Mouse (Mus musculus) hindbrain, embryonic 13.5 days (tissue): ENCODE measurements around the gene Fsip1. TPM values are rescaled to one million over a fixed set of nuclear protein-coding genes. Genes with fewer than 3 reads are reported as not detected.

Source experiments
- ATAC-seq: fragments of 200-750 bp; cut with Nextera tagmentation; 2 replicates; pipeline ENCODE4 v1.8.0; 2017; ENCODE audit warnings: moderate TSS enrichment; ENCODE audit not compliant: low FRiP score
- H3K27ac ChIP-seq: fragments of 300-500 bp; sonication (generic); 2 replicates; pipeline ENCODE4 v1.5.1; 2015; ENCODE audit warnings: inconsistent platforms, mild to moderate bottlenecking, moderate library complexity
- H3K27me3 ChIP-seq: fragments of 300-500 bp; sonication (generic); 2 replicates; pipeline ENCODE4 v1.6.1; 2015; ENCODE audit warnings: mild to moderate bottlenecking, inconsistent platforms
- H3K36me3 ChIP-seq: fragments of 300-500 bp; sonication (generic); 2 replicates; pipeline ENCODE4 v1.6.1; 2015; ENCODE audit warnings: mild to moderate bottlenecking, inconsistent platforms
- H3K4me1 ChIP-seq: fragments of 300-500 bp; sonication (generic); replicated peaks from 2 replicates; pipeline ENCODE4 v1.6.1; 2015; ENCODE audit warnings: inconsistent platforms
- H3K4me2 ChIP-seq: fragments of 300-500 bp; sonication (generic); 2 replicates; pipeline ENCODE4 v1.6.1; 2015; ENCODE audit warnings: inconsistent platforms, mild to moderate bottlenecking, moderate library complexity
- H3K4me3 ChIP-seq: fragments of 300-500 bp; sonication (generic); 2 replicates; pipeline ENCODE4 v1.5.1; 2015; ENCODE audit warnings: mild to moderate bottlenecking, inconsistent platforms
- H3K9ac ChIP-seq: fragments of 300-500 bp; sonication (generic); 2 replicates; pipeline ENCODE4 v1.6.1; 2015; ENCODE audit warnings: mild to moderate bottlenecking, inconsistent platforms
- H3K9me3 ChIP-seq: fragments of 300-500 bp; sonication (generic); 2 replicates; pipeline ENCODE4 v1.6.1; 2016; ENCODE audit warnings: inconsistent platforms
- WGBS: fragments of 180-500 bp; shearing (Covaris S2); methylation state at CpG from one replicate; pipeline ENCODE4 v1.1.7; 2015; 5-methylcytosine and 5-hydroxymethylcytosine counted together
- microRNA-seq: library from miRNA; unstranded; fragments of <30 nt; microRNA quantifications from one replicate; pipeline ENCODE4, GENCODE M21; 2016
- polyA plus RNA-seq: library from polyadenylated mRNA; unstranded; fragments of >200 nt; fragmentation: Nextera tagmentation; extraction: Ambion mirVana; gene quantifications from 2 replicates; pipeline ENCODE4 v1.2.1, GENCODE M21; 2015

Fsip1 gene
- polyA plus RNA-seq, 1 experiment from 2014 or later = 3.2 TPM

- Histone ChIP-seq H3K9me3 (no peaks in the 10 kb centered on the region), H3K9ac (peak overlapping the region; percentile 71; the same call in 1 of the 2 replicates), H3K4me3 (peak overlapping the region; percentile 50), H3K4me2 (peak overlapping the region; percentile 85), H3K4me1 (peaks cover 26% of the 10 kb centered on the region), H3K27ac (no peak overlapping the region), H3K27me3 (peaks cover 29% of the 10 kb centered on the region), H3K36me3 (no peaks in the 10 kb centered on the region)
- peak; percentile 55 for ATAC-seq
- WGBS = 35% methylated on average over 17 of the region's 17 CpGs
Measured at GRCm38 (mm10) chr2:118110225-118110915, 146.4 kb downstream of the Fsip1 start.

GRCm38 (mm10) chr2:118102169-118102568 is 154.6 kb downstream of the Fsip1 start:
- Histone ChIP-seq H3K4me3 (no peak overlapping the region), H3K4me1 (no peaks in the 10 kb centered on the region), H3K36me3 (no peaks in the 10 kb centered on the region), H3K9ac (no peak overlapping the region), H3K27ac (no peak overlapping the region), H3K9me3 (no peaks in the 10 kb centered on the region), H3K27me3 (no peaks in the 10 kb centered on the region), H3K4me2 (no peak overlapping the region)
- ATAC-seq = no peak
- 53% methylated on average over 4 of the region's 4 CpGs for WGBS

GRCm38 (mm10) chr2:118099104-118099503 is 157.7 kb downstream of the Fsip1 start:
- WGBS = 76% methylated on average over 4 of the region's 4 CpGs
- no peak for ATAC-seq
- no peaks in the 10 kb centered on the region for H3K27me3 ChIP-seq

GRCm38 (mm10) chr2:118091226-118091625 is 165.5 kb downstream of the Fsip1 start:
- Histone ChIP-seq H3K9me3 (no peaks in the 10 kb centered on the region), H3K27ac (no peak overlapping the region), H3K4me3 (no peak overlapping the region), H3K9ac (no peak overlapping the region), H3K4me1 (no peaks in the 10 kb centered on the region), H3K36me3 (no peaks in the 10 kb centered on the region), H3K4me2 (no peak overlapping the region), H3K27me3 (no peaks in the 10 kb centered on the region)
- 92% methylated on average over 5 of the region's 5 CpGs for WGBS
- ATAC-seq = no peak

More at GRCm38 (mm10) chr2:118099104-118099503, 157.7 kb downstream of the Fsip1 start:
- H3K36me3 ChIP-seq = no peaks in the 10 kb centered on the region
- no peak overlapping the region for H3K4me3 ChIP-seq
- no peak overlapping the region for H3K4me2 ChIP-seq
- H3K27ac ChIP-seq = no peak overlapping the region
- H3K4me1 ChIP-seq = no peaks in the 10 kb centered on the region
- no peaks in the 10 kb centered on the region for H3K9me3 ChIP-seq
- H3K9ac ChIP-seq = no peak overlapping the region

- Histone ChIP-seq H3K4me1 (no peaks in the 10 kb centered on the region), H3K36me3 (no peaks in the 10 kb centered on the region), H3K9ac (no peak overlapping the region), H3K27ac (no peak overlapping the region), H3K9me3 (no peaks in the 10 kb centered on the region), H3K27me3 (no peaks in the 10 kb centered on the region), H3K4me3 (no peak overlapping the region), H3K4me2 (no peak overlapping the region)
- 71% methylated on average over 10 of the region's 10 CpGs for WGBS
- ATAC-seq = no peak
Measured at GRCm38 (mm10) chr2:118087044-118087726, 169.6 kb downstream of the Fsip1 start.

GRCm38 (mm10) chr2:118085647-118086046 is 171.1 kb downstream of the Fsip1 start:
- ATAC-seq = no peak
- 84% methylated on average over 2 of the region's 2 CpGs for WGBS
- no peaks in the 10 kb centered on the region for H3K36me3 ChIP-seq
- H3K4me1 ChIP-seq = no peaks in the 10 kb centered on the region
- H3K9ac ChIP-seq = no peak overlapping the region
- no peaks in the 10 kb centered on the region for H3K27me3 ChIP-seq
- H3K4me2 ChIP-seq = no peak overlapping the region
- no peak overlapping the region for H3K27ac ChIP-seq
- H3K9me3 ChIP-seq = no peaks in the 10 kb centered on the region
- H3K4me3 ChIP-seq = no peak overlapping the region

- no peaks in the 10 kb centered on the region for H3K27me3 ChIP-seq
- no peak overlapping the region for H3K4me2 ChIP-seq
- no peak overlapping the region for H3K27ac ChIP-seq
- no peaks in the 10 kb centered on the region for H3K36me3 ChIP-seq
- WGBS = 84% methylated on average over 3 of the region's 3 CpGs
- H3K9me3 ChIP-seq = no peaks in the 10 kb centered on the region
- no peak overlapping the region for H3K9ac ChIP-seq
- ATAC-seq = no peak
- H3K4me1 ChIP-seq = no peaks in the 10 kb centered on the region
- H3K4me3 ChIP-seq = no peak overlapping the region
Measured at GRCm38 (mm10) chr2:118084693-118085092, 172.1 kb downstream of the Fsip1 start.

GRCm38 (mm10) chr2:118083652-118084051 is 173.1 kb downstream of the Fsip1 start:
- ATAC-seq = no peak
- whole genome bisulfite sequencing = 84% methylated on average over 6 of the region's 6 CpGs

GRCm38 (mm10) chr2:118081581-118081980 is 175.2 kb downstream of the Fsip1 start:
- Histone ChIP-seq H3K36me3 (no peaks in the 10 kb centered on the region), H3K27ac (no peak overlapping the region), H3K4me3 (no peak overlapping the region), H3K27me3 (no peaks in the 10 kb centered on the region), H3K4me2 (no peak overlapping the region), H3K9me3 (no peaks in the 10 kb centered on the region), H3K9ac (no peak overlapping the region), H3K4me1 (no peaks in the 10 kb centered on the region)
- 85% methylated on average over 5 of the region's 5 CpGs for WGBS
- no peak for ATAC-seq

More at GRCm38 (mm10) chr2:118083652-118084051, 173.1 kb downstream of the Fsip1 start:
- H3K4me1 ChIP-seq = no peaks in the 10 kb centered on the region
- H3K27ac ChIP-seq = no peak overlapping the region
- H3K4me3 ChIP-seq = no peak overlapping the region
- no peaks in the 10 kb centered on the region for H3K9me3 ChIP-seq
- no peaks in the 10 kb centered on the region for H3K27me3 ChIP-seq
- H3K36me3 ChIP-seq = no peaks in the 10 kb centered on the region
- H3K4me2 ChIP-seq = no peak overlapping the region
- no peak overlapping the region for H3K9ac ChIP-seq

Small RNAs within 50 kb of the gene (microRNA-seq; reads per million reads assigned to microRNA genes)
- gene Gm22800 = not detected

Other genes starting within 250 kb of the Fsip1 start
- gene Thbs1, start 145.1 kb downstream of the Fsip1 start, polyA plus RNA-seq = 8.1 and 11.3 TPM in 2 replicates
- gene Gpr176, start 116.5 kb upstream of the Fsip1 start, polyA plus RNA-seq = 2.8 and 3.2 TPM in 2 replicates
- 8.2 and 8.7 TPM in 2 replicates for gene Eif2ak4, start 131.7 kb upstream of the Fsip1 start, polyA plus RNA-seq
- gene Srp14, start 222.7 kb upstream of the Fsip1 start, polyA plus RNA-seq = 362 and 376 TPM in 2 replicates